Mouse (Mus musculus) cortical plate, adult 2 months (tissue): ENCODE measurements around the gene Cldn22.

ENCODE experiments used
- CTCF ChIP-seq: fragments of 200-500 bp; IDR thresholded peaks from 2 replicates; pipeline ENCODE4 v1.5.1; 2011; ENCODE audit warnings: mild to moderate bottlenecking, control low read depth, low read length; ENCODE audit not compliant: insufficient read depth; ENCODE audit errors: extremely low read depth
- POLR2A ChIP-seq: fragments of 200-500 bp; IDR thresholded peaks from 2 replicates; pipeline ENCODE4 v1.6.1; 2011; ENCODE audit warnings: mild to moderate bottlenecking, low read length, control low read depth; ENCODE audit not compliant: insufficient read depth; ENCODE audit errors: extremely low read depth

- no peak for TF ChIP-seq POLR2A
- no peak for TF ChIP-seq CTCF
These were observed 44.7 kb upstream of the Cldn22 start for GRCm38 (mm10) chr8:47779589-47779988.
